Mouse (Mus musculus): Measurements from ENCODE around the gene Slc25a27. TPM values are rescaled to one million over a fixed set of nuclear protein-coding genes. Genes with fewer than 3 reads are reported as not detected.

The Slc25a27 gene
- polyA plus RNA-seq, 1 experiment = 0.48 TPM

DNA sequence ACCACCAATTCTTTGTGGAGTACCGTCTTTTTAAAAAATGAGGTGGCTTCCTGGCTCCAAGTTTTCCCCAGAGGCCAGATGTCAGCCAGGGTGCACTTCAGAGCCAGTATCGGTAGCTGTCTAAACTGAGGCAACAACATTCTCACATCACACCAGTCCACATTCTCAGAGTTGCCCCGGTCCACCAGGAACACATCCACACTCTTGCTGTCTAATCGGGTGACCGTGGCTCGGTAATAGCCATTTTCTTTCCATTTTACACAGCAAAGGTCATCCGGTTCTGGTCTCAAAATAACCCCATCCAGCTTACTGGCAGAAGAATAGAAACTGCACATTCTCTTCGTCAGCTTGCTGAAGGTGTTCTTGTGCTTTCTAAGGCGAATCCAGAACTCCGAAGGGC is 38.8 kb downstream of the Slc25a27 start:
- Histone ChIP-seq H3K4me3 (ENCODE audit: insufficient read depth, low read depth, low read length) (no peak overlapping the region), H3K4me1 (ENCODE audit: control insufficient read depth, insufficient read depth, insufficient read length, low read length) (no peaks in the 10 kb centered on the region; the same call in 1 of the 2 replicates)

DNA sequence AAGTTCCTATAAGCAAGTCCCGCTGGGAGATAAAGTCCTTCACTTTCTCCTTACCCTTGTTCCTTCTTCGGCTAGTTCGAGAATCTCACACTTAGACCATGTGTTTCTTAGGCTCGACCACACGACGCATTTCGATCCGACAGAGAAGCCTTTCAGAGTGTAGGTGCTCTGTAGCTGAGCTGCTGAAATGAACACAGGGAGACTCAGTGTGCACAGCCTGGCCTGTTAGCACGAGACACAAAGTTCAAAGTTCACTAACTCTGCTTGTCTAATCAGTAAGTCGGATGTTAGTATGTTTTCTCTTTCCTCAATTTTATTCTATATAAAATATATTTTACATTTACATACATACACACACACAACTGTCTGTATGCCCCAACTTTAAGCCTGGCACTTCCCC is 44.9 kb downstream of the Slc25a27 start:
- Histone ChIP-seq H3K4me1 (ENCODE audit: control insufficient read depth, insufficient read depth, insufficient read length, low read length) (no peaks in the 10 kb centered on the region), H3K4me3 (ENCODE audit: insufficient read depth, low read depth, low read length) (no peak overlapping the region), H3K27ac (replicated peaks; ENCODE audit: low read depth, low read length) (no peak overlapping the region)

More for the DNA sequence above, 38.8 kb downstream of the Slc25a27 start:
- no peak overlapping the region for H3K27ac ChIP-seq (replicated peaks; ENCODE audit: low read depth, low read length)

DNA sequence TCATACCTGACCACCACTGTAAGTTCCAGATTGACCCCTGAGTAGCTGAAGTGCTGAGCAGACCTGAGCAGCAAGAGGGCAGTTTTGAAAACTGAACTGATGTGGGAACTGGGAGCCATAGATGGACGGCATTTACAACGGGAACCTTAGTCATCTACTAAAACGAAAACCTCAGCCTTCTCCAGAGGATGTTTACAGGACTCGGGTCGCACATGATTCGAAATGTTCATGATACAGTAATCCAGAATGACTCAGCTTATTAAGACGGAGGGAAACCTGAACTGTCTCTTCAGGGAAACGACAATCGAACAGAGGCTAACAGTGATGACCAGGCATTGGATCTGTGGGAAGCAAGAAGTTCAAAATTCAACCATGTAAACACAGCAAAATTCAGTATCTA is 47.9 kb downstream of the Slc25a27 start:
- Histone ChIP-seq H3K4me3 (ENCODE audit: insufficient read depth, low read depth, low read length) (no peak overlapping the region), H3K27ac (replicated peaks; ENCODE audit: low read depth, low read length) (no peak overlapping the region), H3K4me1 (ENCODE audit: control insufficient read depth, insufficient read depth, insufficient read length, low read length) (no peaks in the 10 kb centered on the region)

GRCm38 (mm10) chr17:43612221-43612620 is 54.8 kb downstream of the Slc25a27 start:
- no peaks in the 10 kb centered on the region for H3K4me1 ChIP-seq (ENCODE audit: control insufficient read depth, insufficient read depth, insufficient read length, low read length)
- no peak overlapping the region for H3K27ac ChIP-seq (replicated peaks; ENCODE audit: low read depth, low read length)
- no peak overlapping the region for H3K4me3 ChIP-seq (ENCODE audit: insufficient read depth, low read depth, low read length)

DNA sequence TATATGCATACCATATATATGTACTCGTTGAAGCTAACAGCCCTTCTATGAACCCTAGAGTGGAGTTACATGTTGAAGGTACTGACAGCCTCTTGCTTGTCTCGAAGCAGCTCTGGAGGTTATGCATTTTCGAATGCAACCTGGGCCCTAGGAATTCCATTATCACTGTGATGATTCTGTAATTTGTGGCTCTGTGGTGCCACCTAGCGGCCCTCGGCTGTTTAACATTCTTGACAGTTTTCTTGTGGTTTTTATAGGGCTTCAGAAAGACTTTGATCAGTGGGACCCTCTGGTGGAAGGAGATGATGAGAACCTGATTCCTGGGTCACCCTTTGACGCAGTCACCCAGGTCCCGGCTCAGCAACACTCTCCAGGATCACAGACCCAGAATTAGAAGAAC is 55.4 kb downstream of the Slc25a27 start:
- no peak overlapping the region for H3K27ac ChIP-seq (replicated peaks; ENCODE audit: low read depth, low read length)
- no peaks in the 10 kb centered on the region for H3K4me1 ChIP-seq (ENCODE audit: control insufficient read depth, insufficient read depth, insufficient read length, low read length)
- no peak overlapping the region for H3K4me3 ChIP-seq (ENCODE audit: insufficient read depth, low read depth, low read length)

GRCm38 (mm10) chr17:43606704-43607103 is 60.3 kb downstream of the Slc25a27 start:
- Histone ChIP-seq H3K4me1 (ENCODE audit: control insufficient read depth, insufficient read depth, insufficient read length, low read length) (no peaks in the 10 kb centered on the region), H3K4me3 (ENCODE audit: insufficient read depth, low read depth, low read length) (no peak overlapping the region), H3K27ac (replicated peaks; ENCODE audit: low read depth, low read length) (no peak overlapping the region)

- Histone ChIP-seq H3K27ac (replicated peaks; ENCODE audit: low read depth, low read length) (no peak overlapping the region), H3K4me3 (ENCODE audit: insufficient read depth, low read depth, low read length) (no peak overlapping the region), H3K4me1 (ENCODE audit: control insufficient read depth, insufficient read depth, insufficient read length, low read length) (no peaks in the 10 kb centered on the region)
Measured at GRCm38 (mm10) chr17:43598706-43599105, 68.3 kb downstream of the Slc25a27 start.

DNA sequence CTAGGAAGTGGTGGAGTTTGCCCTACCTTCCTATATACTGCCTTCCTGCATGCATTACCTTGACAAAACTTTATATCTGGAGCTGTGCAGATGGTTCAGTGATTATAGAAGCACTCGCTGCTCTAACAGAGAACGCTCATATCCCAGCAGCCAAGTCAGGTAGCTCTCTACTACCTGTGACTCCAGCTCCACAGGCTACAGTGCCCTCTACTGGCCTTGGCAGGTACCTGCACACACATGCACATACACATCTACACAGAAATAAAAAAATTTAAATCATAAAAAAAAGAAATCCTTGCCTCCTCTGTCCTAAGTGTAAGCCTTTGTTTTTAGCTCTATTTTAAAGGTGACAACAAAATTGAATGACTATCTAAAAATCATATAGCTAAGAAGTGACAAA is 69.3 kb downstream of the Slc25a27 start:
- no peak overlapping the region for H3K27ac ChIP-seq (replicated peaks; ENCODE audit: low read depth, low read length)
- H3K4me1 ChIP-seq (ENCODE audit: control insufficient read depth, insufficient read depth, insufficient read length, low read length) = no peaks in the 10 kb centered on the region
- no peak overlapping the region for H3K4me3 ChIP-seq (ENCODE audit: insufficient read depth, low read depth, low read length)

DNA sequence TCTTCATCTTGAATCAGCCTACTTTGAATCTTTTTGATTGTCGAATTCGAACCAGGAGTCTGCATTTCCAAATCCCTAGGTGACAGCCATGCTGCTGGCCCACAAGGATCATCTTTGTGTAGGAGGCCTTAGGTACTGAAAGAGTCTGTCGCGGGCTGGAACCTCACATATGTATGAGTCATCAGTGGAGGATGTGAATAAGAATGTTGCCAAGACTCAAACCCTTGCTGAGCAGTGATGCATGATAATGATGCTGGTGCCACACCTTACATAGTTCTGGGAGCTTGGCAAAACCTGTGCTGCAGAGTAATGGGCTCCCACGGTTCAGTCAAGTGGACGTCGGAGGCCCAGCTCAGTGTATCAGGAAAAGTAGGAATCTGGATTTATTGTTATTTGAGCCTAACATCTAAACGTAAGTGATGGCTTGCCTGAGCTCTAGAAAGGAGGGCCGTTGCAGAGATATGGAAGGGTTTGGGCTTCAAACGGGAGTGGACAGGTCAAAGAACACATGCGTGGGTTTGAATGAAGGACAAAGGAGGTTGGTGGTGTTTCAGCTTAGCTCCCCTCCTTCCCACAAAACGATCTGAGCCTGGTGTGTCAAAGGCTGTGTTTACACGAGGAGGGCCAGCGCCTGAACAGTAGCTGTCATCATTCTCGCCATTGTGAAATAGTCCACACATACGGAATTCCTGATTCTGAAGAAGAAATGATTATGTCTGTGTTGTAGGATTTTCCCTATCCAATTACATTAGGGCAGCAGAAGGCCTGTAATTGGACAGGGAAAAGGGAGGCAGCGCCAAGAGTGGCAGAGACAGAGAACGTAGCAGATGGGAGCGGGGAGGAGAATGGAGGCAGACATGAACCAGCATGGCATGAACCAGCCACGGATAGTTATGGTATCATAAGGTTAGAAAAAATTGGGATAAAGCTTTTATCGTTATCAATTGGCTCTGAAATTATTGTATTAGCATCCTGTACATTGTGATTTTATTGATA is 74.4 kb downstream of the Slc25a27 start:
- Histone ChIP-seq H3K27ac (replicated peaks; ENCODE audit: low read depth, low read length) (no peak overlapping the region), H3K4me1 (ENCODE audit: control insufficient read depth, insufficient read depth, insufficient read length, low read length) (peaks cover 2% of the 10 kb centered on the region; the same call in 1 of the 2 replicates), H3K4me3 (ENCODE audit: insufficient read depth, low read depth, low read length) (no peak overlapping the region)

Other genes with a start within 250 kb of the Slc25a27 start
- not detected in 2 replicates for gene Mep1a, start 164.4 kb downstream of the Slc25a27 start, polyA plus RNA-seq (2012; ENCODE audit: insufficient read depth, insufficient read length, missing spikeins)
- not detected in 2 replicates for gene Ankrd66, start 123.6 kb downstream of the Slc25a27 start, polyA plus RNA-seq (2012; ENCODE audit: insufficient read depth, insufficient read length, missing spikeins)
- gene Pla2g7, start 99.1 kb downstream of the Slc25a27 start, polyA plus RNA-seq (2012; ENCODE audit: insufficient read depth, insufficient read length, missing spikeins) = 81.7 and 96.8 TPM in 2 replicates
- gene Tdrd6, start 36.9 kb downstream of the Slc25a27 start, polyA plus RNA-seq (2012; ENCODE audit: insufficient read depth, insufficient read length, missing spikeins) = not detected in 2 replicates
- 2.5 and 3.2 TPM in 2 replicates for gene Cyp39a1, start 211 bp upstream of the Slc25a27 start, polyA plus RNA-seq (2012; ENCODE audit: insufficient read depth, insufficient read length, missing spikeins)
- 1.7 and 2.1 TPM in 2 replicates for gene Rcan2, start 134.1 kb upstream of the Slc25a27 start, polyA plus RNA-seq (2012; ENCODE audit: insufficient read depth, insufficient read length, missing spikeins)

All from brown adipose tissue, adult 24 weeks (tissue).